Comparison of ENCODE assay signal across 35 mouse cellular contexts in the genomic region with DNA sequence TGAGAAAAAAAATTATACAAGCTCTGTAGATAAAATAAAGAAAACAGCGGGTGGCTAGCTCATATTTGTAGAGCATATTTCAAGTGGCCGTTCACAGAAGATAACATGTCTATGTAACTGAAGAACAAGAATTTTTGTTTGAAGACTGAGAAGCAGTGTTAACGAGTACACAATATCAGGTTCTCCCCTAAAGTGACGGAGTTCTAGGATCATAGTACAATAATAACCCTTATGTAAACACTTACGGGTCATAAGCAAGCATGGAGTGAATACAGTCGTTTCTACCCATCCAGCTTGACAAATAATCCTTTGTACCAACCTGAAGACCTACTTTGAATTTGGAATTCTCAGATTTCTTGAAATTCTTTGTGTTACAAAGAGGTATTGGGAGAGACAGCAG.
"Had no signal": no experiment of that assay in that cellular context is flagged by ENCODE, and none has a peak within 500 bp of the region (broad histone marks: within the 10 kb centered on the region; RNA-seq: fewer than 3 reads in every experiment).

No protein-coding gene starts in this region.

- H3K9ac ChIP-seq: heart, embryonic 12.5 days; heart, embryonic 13.5 days; heart, embryonic 15.5 days; hindbrain, embryonic 12.5 days; hindbrain, embryonic 13.5 days; hindbrain, embryonic 14.5 days; hindbrain, embryonic 15.5 days; intestine, embryonic 15.5 days; kidney, embryonic 15.5 days had no signal

- DNase-seq: heart, postnatal 10 days; heart, postnatal 14 days; heart, postnatal 36 days; heart, postnatal 4 days; kidney, adult 11 months; kidney, adult 18-20 months; kidney, adult 2 months; kidney, adult 8-10 months; kidney, adult 9 months; kidney, postnatal 10 days; kidney, postnatal 14 days; kidney, postnatal 25 days; kidney, postnatal 36 days; kidney, postnatal 4 days; layer of hippocampus, adult 9-11 months; layer of hippocampus, postnatal 36 days had no signal

- H3K9me3 ChIP-seq: heart, embryonic 10.5 days; heart, embryonic 12.5 days; heart, embryonic 13.5 days; heart, embryonic 15.5 days; hindbrain, embryonic 10.5 days; hindbrain, embryonic 12.5 days; hindbrain, embryonic 13.5 days; hindbrain, embryonic 15.5 days; intestine, embryonic 15.5 days; kidney, embryonic 15.5 days had no signal

- ATAC-seq: hindbrain, embryonic 16.5 days; hindbrain, postnatal 0 days; inflammation-experienced regulatory T-cells, adult 6 months; intestine, embryonic 15.5 days; intestine, embryonic 16.5 days; intestine, postnatal 0 days had no signal

- H3K4me1 ChIP-seq: heart, embryonic 10.5 days; heart, embryonic 12.5 days; heart, embryonic 13.5 days; heart, embryonic 15.5 days; hindbrain, embryonic 10.5 days; hindbrain, embryonic 12.5 days; hindbrain, embryonic 13.5 days; hindbrain, embryonic 15.5 days; intestine, embryonic 15.5 days; kidney, embryonic 15.5 days had no signal

- H3K27ac ChIP-seq: heart, embryonic 10.5 days; heart, embryonic 13.5 days; heart, embryonic 15.5 days; hindbrain, embryonic 10.5 days; hindbrain, embryonic 12.5 days; hindbrain, embryonic 13.5 days; hindbrain, embryonic 14.5 days; hindbrain, embryonic 15.5 days; hindbrain, postnatal 0 days; intestine, embryonic 15.5 days; kidney, embryonic 15.5 days; kidney, postnatal 0 days; layer of hippocampus, adult 2 months had no signal

- H3K4me2 ChIP-seq: heart, embryonic 11.5 days; heart, embryonic 12.5 days; heart, embryonic 13.5 days; heart, embryonic 15.5 days; hindbrain, embryonic 12.5 days; hindbrain, embryonic 13.5 days; hindbrain, embryonic 14.5 days; hindbrain, embryonic 15.5 days; intestine, embryonic 15.5 days; kidney, embryonic 15.5 days had no signal

- H3K4me3 ChIP-seq: heart, embryonic 10.5 days; heart, embryonic 12.5 days; heart, embryonic 13.5 days; heart, embryonic 15.5 days; hindbrain, embryonic 10.5 days; hindbrain, embryonic 12.5 days; hindbrain, embryonic 13.5 days; hindbrain, embryonic 15.5 days; intestine, embryonic 15.5 days; kidney, embryonic 15.5 days; layer of hippocampus, adult 2 months had no signal

- H3K27me3 ChIP-seq: heart, embryonic 12.5 days; heart, embryonic 13.5 days; heart, embryonic 15.5 days; hindbrain, embryonic 12.5 days; hindbrain, embryonic 13.5 days; hindbrain, embryonic 15.5 days; intestine, embryonic 15.5 days; kidney, embryonic 15.5 days had no signal

- H3K36me3 ChIP-seq: heart, embryonic 10.5 days; heart, embryonic 12.5 days; heart, embryonic 13.5 days; heart, embryonic 15.5 days; hindbrain, embryonic 10.5 days; hindbrain, embryonic 12.5 days; hindbrain, embryonic 13.5 days; hindbrain, embryonic 15.5 days; intestine, embryonic 15.5 days; kidney, embryonic 15.5 days had no signal
